Mouse (Mus musculus): ENCODE measurements at regions not wholly inside any gene's neighbourhood (a gene's known extent, or its start where the extent isn't known, plus 50 kb on each side); places are given as distances from the start of the nearest gene placed in this dataset.

DNA sequence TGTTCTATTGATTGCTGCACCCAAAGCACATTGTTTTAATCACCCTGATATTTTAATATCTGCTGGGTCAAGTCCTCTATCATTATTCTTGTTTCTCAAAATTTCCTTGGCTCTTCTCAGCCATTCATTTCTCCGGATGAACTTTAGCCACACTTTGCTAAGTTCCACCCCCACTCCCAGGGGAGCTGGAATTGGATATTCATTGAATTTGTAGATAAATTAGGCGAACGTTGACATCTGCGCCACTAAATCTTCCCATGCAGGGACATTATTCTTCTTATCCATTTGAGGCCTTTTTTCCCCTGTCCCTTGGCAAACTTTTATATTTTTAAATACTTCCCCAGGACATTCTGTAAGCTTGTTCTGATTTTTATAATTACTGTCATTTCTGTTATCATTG is 280.9 kb upstream of the Mgmt start:
- TF ChIP-seq GATA1 (IDR thresholded peaks at IDR 0.05; ENCODE audit: low read length), result no peak
- no peak for TF ChIP-seq TAL1 (IDR thresholded peaks at IDR 0.05; ENCODE audit: low read length)

DNA sequence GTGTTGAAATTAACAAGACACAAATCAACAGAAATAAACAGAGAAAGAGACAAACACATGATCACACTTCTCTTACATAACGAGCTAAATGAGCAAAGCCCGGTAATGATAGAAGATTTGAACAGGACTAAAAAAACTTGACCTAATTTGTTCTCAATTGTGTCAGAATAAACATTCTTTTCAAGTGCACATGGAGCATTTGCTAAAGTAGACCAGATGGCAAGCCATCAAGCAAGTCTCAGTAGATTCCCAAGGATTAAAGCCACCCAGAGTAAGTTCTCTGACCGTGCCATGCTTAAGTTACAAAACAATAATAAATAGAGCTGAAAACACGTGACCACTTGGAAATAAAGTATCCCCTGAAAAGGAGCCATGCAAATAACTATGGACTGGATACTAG is 269.9 kb upstream of the Mgmt start:
- no peak for TF ChIP-seq GATA1 (IDR thresholded peaks at IDR 0.05; ENCODE audit: low read length)
- TF ChIP-seq TAL1 (IDR thresholded peaks at IDR 0.05; ENCODE audit: low read length), result no peak
- Histone ChIP-seq H3K4me3 (replicated peaks) (no peak overlapping the region), H3K27me3 (ENCODE audit: control insufficient read depth) (no peaks in the 10 kb centered on the region), H3K9me3 (ENCODE audit: control insufficient read depth, low read length) (peaks cover 2% of the 10 kb centered on the region; the same call in 1 of the 2 replicates), H3K36me3 (ENCODE audit: control insufficient read depth) (no peaks in the 10 kb centered on the region), H3K4me1 (ENCODE audit: control insufficient read depth) (no peaks in the 10 kb centered on the region)

More for the DNA sequence above, 280.9 kb upstream of the Mgmt start:
- H3K4me1 ChIP-seq (ENCODE audit: control insufficient read depth), result no peaks in the 10 kb centered on the region
- no peaks in the 10 kb centered on the region for H3K36me3 ChIP-seq (ENCODE audit: control insufficient read depth)
- H3K27me3 ChIP-seq (ENCODE audit: control insufficient read depth), result no peaks in the 10 kb centered on the region
- no peak overlapping the region for H3K4me3 ChIP-seq (replicated peaks)
- no peaks in the 10 kb centered on the region for H3K9me3 ChIP-seq (ENCODE audit: control insufficient read depth, low read length)

DNA sequence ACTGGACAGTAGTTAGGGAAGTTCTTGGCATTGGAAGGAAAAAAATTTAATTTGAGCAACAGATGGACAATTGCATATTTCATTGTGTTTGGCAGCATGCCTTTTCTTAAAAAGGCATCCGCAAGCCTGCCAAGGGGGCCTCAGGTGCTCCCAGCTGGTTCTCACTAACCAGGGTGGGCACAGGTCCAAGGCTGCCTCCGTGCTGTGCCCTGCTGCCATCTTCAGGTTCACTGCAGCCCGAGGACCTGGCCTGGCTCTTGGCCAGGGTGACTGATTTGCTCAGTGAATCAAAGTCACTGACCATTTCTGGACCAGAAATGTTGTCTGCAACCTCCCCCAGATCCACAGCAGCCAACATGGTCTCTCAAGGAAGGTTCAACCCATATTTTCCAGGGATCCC is 263.3 kb upstream of the Mgmt start:
- H3K4me1 ChIP-seq (ENCODE audit: control insufficient read depth), result no peaks in the 10 kb centered on the region
- H3K9me3 ChIP-seq (ENCODE audit: control insufficient read depth, low read length), result no peaks in the 10 kb centered on the region
- H3K4me3 ChIP-seq (replicated peaks), result no peak overlapping the region
- TF ChIP-seq GATA1 (IDR thresholded peaks at IDR 0.05; ENCODE audit: low read length) (no peak), TAL1 (IDR thresholded peaks at IDR 0.05; ENCODE audit: low read length) (no peak)
- H3K36me3 ChIP-seq (ENCODE audit: control insufficient read depth), result no peaks in the 10 kb centered on the region
- H3K27me3 ChIP-seq (ENCODE audit: control insufficient read depth), result no peaks in the 10 kb centered on the region

DNA sequence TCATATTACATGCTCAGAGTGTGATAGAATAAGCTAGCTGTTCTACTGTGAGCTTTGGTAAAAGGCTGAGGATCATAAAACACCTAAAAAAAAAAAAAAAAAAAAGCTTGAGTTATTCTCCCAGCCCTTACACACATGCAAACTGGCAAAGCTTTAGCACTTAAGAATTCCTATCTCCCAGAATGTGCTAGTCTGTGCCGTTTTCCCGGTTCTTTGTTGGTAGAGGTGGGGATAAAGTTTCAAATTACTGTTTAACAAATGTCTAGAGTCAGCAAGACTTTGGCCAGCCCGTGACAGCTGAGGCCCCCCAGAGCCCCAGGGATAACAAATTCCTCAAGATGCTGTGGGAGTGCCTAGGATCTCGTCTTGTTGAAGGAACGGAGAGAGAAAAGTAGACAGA is 254.3 kb upstream of the Mgmt start:
- Histone ChIP-seq H3K4me1 (ENCODE audit: control insufficient read depth) (no peaks in the 10 kb centered on the region), H3K4me3 (replicated peaks) (no peak overlapping the region), H3K27me3 (ENCODE audit: control insufficient read depth) (no peaks in the 10 kb centered on the region), H3K9me3 (ENCODE audit: control insufficient read depth, low read length) (no peaks in the 10 kb centered on the region), H3K36me3 (ENCODE audit: control insufficient read depth) (no peaks in the 10 kb centered on the region)
- TF ChIP-seq TAL1 (IDR thresholded peaks at IDR 0.05; ENCODE audit: low read length) (no peak), GATA1 (IDR thresholded peaks at IDR 0.05; ENCODE audit: low read length) (no peak)

DNA sequence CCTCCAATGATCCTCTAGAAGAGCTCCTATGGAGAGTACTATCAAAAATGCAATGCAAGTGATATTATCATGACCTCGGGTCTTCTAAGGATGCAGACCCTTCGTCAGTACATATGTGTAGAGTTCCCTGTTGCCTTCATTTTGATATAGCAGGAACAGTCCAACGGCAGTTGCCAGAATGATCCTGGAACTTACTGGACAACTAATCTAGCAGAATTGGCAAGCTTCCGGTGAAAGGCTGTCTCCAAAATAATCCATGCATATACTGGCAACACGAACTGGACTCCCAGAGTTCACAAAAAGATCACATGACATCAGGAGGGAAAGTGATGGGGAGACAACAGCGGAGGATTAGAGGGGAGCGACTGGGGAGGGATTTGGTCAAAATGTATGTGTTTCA is 253.6 kb upstream of the Mgmt start:
- no peak for TF ChIP-seq TAL1 (IDR thresholded peaks at IDR 0.05; ENCODE audit: low read length)
- no peak for TF ChIP-seq GATA1 (IDR thresholded peaks at IDR 0.05; ENCODE audit: low read length)
- Histone ChIP-seq H3K9me3 (ENCODE audit: control insufficient read depth, low read length) (no peaks in the 10 kb centered on the region), H3K36me3 (ENCODE audit: control insufficient read depth) (no peaks in the 10 kb centered on the region), H3K4me3 (replicated peaks) (no peak overlapping the region), H3K4me1 (ENCODE audit: control insufficient read depth) (no peaks in the 10 kb centered on the region), H3K27me3 (ENCODE audit: control insufficient read depth) (no peaks in the 10 kb centered on the region)

DNA sequence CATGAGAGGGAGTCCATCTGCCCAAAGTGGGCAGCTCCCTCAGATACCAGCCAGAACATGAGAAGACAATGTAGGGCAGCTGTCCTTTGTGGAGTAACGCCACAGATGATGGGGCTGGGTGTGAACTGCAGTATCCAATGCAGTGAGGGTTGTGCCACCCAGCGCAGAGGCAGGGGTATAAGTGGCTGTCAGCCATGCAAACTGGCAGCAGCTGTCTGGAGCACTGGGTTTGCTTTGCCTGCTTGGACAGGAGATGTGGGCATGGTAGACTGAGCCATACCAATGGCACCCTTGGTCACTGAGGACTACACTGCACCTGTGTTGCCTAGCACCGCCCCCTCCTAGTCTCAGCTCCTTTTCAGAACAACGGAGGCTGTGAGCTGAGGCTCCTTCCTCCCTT is 244.6 kb upstream of the Mgmt start:
- no peak overlapping the region for H3K4me3 ChIP-seq (replicated peaks)
- TF ChIP-seq TAL1 (IDR thresholded peaks at IDR 0.05; ENCODE audit: low read length) (no peak), GATA1 (IDR thresholded peaks at IDR 0.05; ENCODE audit: low read length) (no peak)
- no peaks in the 10 kb centered on the region for H3K4me1 ChIP-seq (ENCODE audit: control insufficient read depth)
- no peaks in the 10 kb centered on the region for H3K36me3 ChIP-seq (ENCODE audit: control insufficient read depth)
- no peaks in the 10 kb centered on the region for H3K27me3 ChIP-seq (ENCODE audit: control insufficient read depth)
- H3K9me3 ChIP-seq (ENCODE audit: control insufficient read depth, low read length), result peaks cover 5% of the 10 kb centered on the region; the same call in 1 of the 2 replicates

DNA sequence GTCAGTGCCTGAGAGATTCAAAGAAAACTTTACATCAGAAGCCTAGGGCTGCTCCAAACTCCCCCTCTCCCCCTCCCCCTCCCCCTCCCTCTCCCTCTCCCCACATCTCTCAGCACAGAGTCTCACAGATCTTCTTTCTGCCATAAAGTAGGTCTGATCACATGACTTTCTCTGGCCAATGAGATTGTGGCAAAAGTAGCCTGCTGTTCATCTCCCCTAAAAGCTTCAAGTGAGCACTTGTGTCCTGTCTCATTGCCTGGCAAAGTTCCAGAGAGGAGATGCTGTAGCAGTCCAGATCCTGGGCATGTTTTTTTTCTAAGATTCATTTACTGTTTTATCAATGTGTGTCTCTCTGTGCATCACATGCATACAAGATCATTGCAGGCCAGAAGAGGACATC is 234.5 kb upstream of the Mgmt start:
- Histone ChIP-seq H3K4me1 (ENCODE audit: control insufficient read depth) (no peaks in the 10 kb centered on the region), H3K4me3 (replicated peaks) (no peak overlapping the region), H3K9me3 (ENCODE audit: control insufficient read depth, low read length) (peaks cover 4% of the 10 kb centered on the region; the same call in 1 of the 2 replicates), H3K27me3 (ENCODE audit: control insufficient read depth) (no peaks in the 10 kb centered on the region), H3K36me3 (ENCODE audit: control insufficient read depth) (no peaks in the 10 kb centered on the region)
- TF ChIP-seq GATA1 (IDR thresholded peaks at IDR 0.05; ENCODE audit: low read length), result no peak
- TF ChIP-seq TAL1 (IDR thresholded peaks at IDR 0.05; ENCODE audit: low read length), result no peak

DNA sequence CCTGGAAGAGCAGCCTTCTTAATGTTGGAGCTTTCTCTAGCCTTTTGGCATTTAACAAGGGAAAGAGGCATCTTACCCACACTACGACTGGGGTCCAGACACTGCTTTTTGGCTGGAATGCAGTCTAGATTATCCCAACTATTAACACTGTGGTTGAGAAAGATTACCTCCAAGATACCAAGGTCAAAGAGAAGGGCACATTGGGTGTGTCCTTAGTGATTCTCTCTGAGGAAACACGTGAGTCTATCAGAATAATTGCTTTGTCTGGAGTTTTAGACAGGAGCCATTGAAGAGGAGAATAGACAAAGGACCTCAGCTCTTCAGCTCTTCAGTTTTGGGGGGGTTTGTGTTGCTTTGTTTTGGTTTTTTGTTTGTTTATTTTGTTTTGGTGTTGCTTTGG is 234.0 kb upstream of the Mgmt start:
- H3K4me1 ChIP-seq (ENCODE audit: control insufficient read depth), result no peaks in the 10 kb centered on the region
- H3K27me3 ChIP-seq (ENCODE audit: control insufficient read depth), result no peaks in the 10 kb centered on the region
- H3K9me3 ChIP-seq (ENCODE audit: control insufficient read depth, low read length), result peaks cover 4% of the 10 kb centered on the region; the same call in 1 of the 2 replicates

DNA sequence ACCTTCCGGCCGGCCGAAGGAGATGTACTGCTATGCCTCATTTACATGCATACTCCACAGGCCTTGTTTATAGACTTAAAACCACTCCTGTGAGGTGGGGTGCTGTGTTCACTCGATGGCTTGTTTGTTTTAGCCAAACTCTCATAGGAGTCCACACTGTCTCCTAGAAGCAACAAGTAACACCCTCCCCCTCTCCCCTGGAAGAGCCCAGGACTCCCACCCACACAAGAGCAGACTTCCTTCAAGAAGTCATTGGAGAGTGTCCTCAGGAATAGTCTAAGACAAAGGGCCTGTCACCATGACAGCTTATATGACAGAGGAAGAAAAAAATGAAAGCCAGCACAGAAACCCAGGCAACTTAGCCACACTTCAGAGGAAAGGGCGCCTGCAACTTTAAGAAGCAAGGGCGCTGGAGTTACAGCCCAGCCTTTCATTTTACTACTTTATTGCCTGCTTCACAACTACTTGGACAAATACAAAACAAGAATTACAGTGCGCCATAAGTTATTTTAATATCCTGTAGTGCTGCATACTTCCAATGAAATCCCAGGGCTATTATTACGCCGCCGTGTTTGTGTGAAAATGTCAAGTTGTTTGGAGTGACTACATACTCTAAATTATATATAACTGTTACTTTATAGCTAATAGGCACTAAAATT is 229.9 kb upstream of the Mgmt start:
- no peaks in the 10 kb centered on the region for H3K4me1 ChIP-seq (ENCODE audit: control insufficient read depth)
- H3K9me3 ChIP-seq (ENCODE audit: control insufficient read depth, low read length), result no peaks in the 10 kb centered on the region; the same call in 1 of the 2 replicates
- TF ChIP-seq GATA1 (IDR thresholded peaks at IDR 0.05; ENCODE audit: low read length) (no peak), TAL1 (IDR thresholded peaks at IDR 0.05; ENCODE audit: low read length) (no peak)
- no peaks in the 10 kb centered on the region for H3K27me3 ChIP-seq (ENCODE audit: control insufficient read depth)
- no peak overlapping the region for H3K4me3 ChIP-seq (replicated peaks)
- no peaks in the 10 kb centered on the region for H3K36me3 ChIP-seq (ENCODE audit: control insufficient read depth)

More for the DNA sequence above, 234.0 kb upstream of the Mgmt start:
- no peak for TF ChIP-seq TAL1 (IDR thresholded peaks at IDR 0.05; ENCODE audit: low read length)
- TF ChIP-seq GATA1 (IDR thresholded peaks at IDR 0.05; ENCODE audit: low read length), result no peak
- Histone ChIP-seq H3K36me3 (ENCODE audit: control insufficient read depth) (no peaks in the 10 kb centered on the region), H3K4me3 (replicated peaks) (no peak overlapping the region)

DNA sequence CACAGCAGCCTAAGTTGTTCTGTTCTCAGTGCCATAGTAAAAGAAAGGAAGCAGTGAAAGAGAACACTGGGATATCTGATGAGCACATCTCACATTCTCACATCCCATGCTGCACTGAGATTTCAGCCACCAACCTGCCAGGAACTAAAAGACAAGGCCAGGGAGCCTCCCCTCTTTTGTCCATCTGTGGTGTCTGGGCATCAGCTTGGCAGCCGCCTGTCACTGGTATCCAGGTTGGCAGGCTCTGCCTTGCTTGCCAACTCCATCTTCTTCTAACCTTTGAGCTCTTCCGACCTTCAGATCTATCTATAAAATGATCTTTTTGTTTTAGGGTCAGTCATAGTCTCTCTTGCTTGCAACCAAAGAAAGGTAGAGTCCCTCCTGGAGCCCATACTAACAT is 228.5 kb upstream of the Mgmt start:
- Histone ChIP-seq H3K4me1 (ENCODE audit: control insufficient read depth) (no peaks in the 10 kb centered on the region), H3K4me3 (replicated peaks) (no peak overlapping the region), H3K9me3 (ENCODE audit: control insufficient read depth, low read length) (no peaks in the 10 kb centered on the region; the same call in 1 of the 2 replicates), H3K27me3 (ENCODE audit: control insufficient read depth) (no peaks in the 10 kb centered on the region), H3K36me3 (ENCODE audit: control insufficient read depth) (no peaks in the 10 kb centered on the region)
- TF ChIP-seq GATA1 (IDR thresholded peaks at IDR 0.05; ENCODE audit: low read length) (no peak), TAL1 (IDR thresholded peaks at IDR 0.05; ENCODE audit: low read length) (no peak)
